In genomic region chrX:134849662-134850061, GRCm38 (mm10) we compare ENCODE assay signal across 18 mouse cellular contexts. TPM values are rescaled to one million over a fixed set of nuclear protein-coding genes. Genes with fewer than 3 reads are reported as not detected.
A peak's percentile ranks its signal among the peaks of the same experiment; 100 is the strongest.
DNase-seq lines count a peak whose midpoint lies in the region; ATAC-seq and TF ChIP-seq lines count a peak whose summit lies in the region.
"Had no signal": no experiment of that assay in that cellular context is flagged by ENCODE, and none has a peak within 500 bp of the region (broad histone marks: within the 10 kb centered on the region; RNA-seq: fewer than 3 reads in every experiment).

No protein-coding gene starts in this region.

- no peaks in the 10 kb centered on the region for H3K27me3 ChIP-seq in CH12.LX (replicated peaks)
- H3K27me3 ChIP-seq in intestine, embryonic 16.5 days (replicated peaks; ENCODE audit: control insufficient read depth, insufficient read depth, low read length) = no peaks in the 10 kb centered on the region

- H3K4me2 ChIP-seq in CH12.LX (ENCODE audit: insufficient read depth, low read depth, poor library complexity, severe bottlenecking) = no peak overlapping the region
- no peak overlapping the region for H3K4me2 ChIP-seq in intestine, embryonic 16.5 days (ENCODE audit: low read depth, low read length)

- TF ChIP-seq CTCF in CH12.LX (conservative IDR thresholded peaks at IDR 0.05 in 1 of 2, IDR thresholded peaks at IDR 0.05 in 1 of 2; ENCODE audit: low read depth in 2 of 2, low read length in 2 of 2) = no peak

- no peak for TF ChIP-seq POLR2A in CH12.LX (IDR thresholded peaks at IDR 0.05; ENCODE audit: low read depth, low read length)

- H3K9me3 ChIP-seq in CH12.LX (replicated peaks; ENCODE audit: low read length) = no peaks in the 10 kb centered on the region
- no peaks in the 10 kb centered on the region for H3K9me3 ChIP-seq in intestine, embryonic 16.5 days (ENCODE audit: control insufficient read depth, low read length)
- H3K9me3 ChIP-seq: G1E had no signal

- no peak for ATAC-seq in intestine, embryonic 16.5 days
- ATAC-seq: activated CD4-positive, CD25-positive, alpha-beta regulatory T cell, adult 4 months; CD4-positive, CD25-positive, alpha-beta regulatory T cell, adult 4 months; Patski had no signal

- dilution Hi-C loops in CH12.LX (cut with MboI; ENCODE audit: extremely low pct_ligation_motif_present, extremely low pct_unique_long_range_greater_than_20kb, low sequenced_read_pairs) = no loop called here

- no peak overlapping the region for H3K27ac ChIP-seq in CH12.LX (ENCODE audit: insufficient read depth, low read depth)
- H3K27ac ChIP-seq in intestine, embryonic 16.5 days (ENCODE audit: low read length) = no peak overlapping the region

- H3K9ac ChIP-seq in CH12.LX (ENCODE audit: insufficient read depth, low read depth) = no peak overlapping the region
- H3K9ac ChIP-seq in intestine, embryonic 16.5 days (ENCODE audit: low read depth, low read length) = no peak overlapping the region

- H3K79me2 ChIP-seq in CH12.LX (replicated peaks; ENCODE audit: control insufficient read depth, extremely low read depth, insufficient read depth, poor library complexity, severe bottlenecking) = no peaks in the 10 kb centered on the region

- 82% methylated on average over 4 of the region's 4 CpGs for WGBS in intestine, embryonic 16.5 days

- DNase-seq in CH12.LX (ENCODE audit: extremely low read depth) = peak; percentile 37
- DNase-seq: adrenal gland, adult 2 months; adrenal gland, adult 8-10 months; adrenal gland, postnatal 10 days; adrenal gland, postnatal 14 days; adrenal gland, postnatal 25 days; adrenal gland, postnatal 36 days; B cell, adult 2 months; cerebellum, adult 11 months; cerebellum, adult 11-12 months; cerebellum, adult 18-20 months; cerebellum, adult 2 months; cerebellum, adult 8-10 months had no signal

- peaks cover 0 to 10% of the 10 kb centered on the region in 2 experiments; a peak in 1 of 4 replicates for H3K4me1 ChIP-seq in CH12.LX (ENCODE audit: control insufficient read depth in 1 of 2, insufficient read depth in 2 of 2)
- no peaks in the 10 kb centered on the region for H3K4me1 ChIP-seq in intestine, embryonic 16.5 days (ENCODE audit: control insufficient read depth, insufficient read depth, low read length)

- peak; percentile 55 for TF ChIP-seq EP300 in CH12.LX (IDR thresholded peaks at IDR 0.05; ENCODE audit: low read length)

- no peak for TF ChIP-seq RAD21 in CH12.LX (IDR thresholded peaks at IDR 0.05; ENCODE audit: low read depth, low read length)

- no peak overlapping the region for H3K4me3 ChIP-seq in CH12.LX (replicated peaks in 1 of 3; ENCODE audit: low read depth in 2 of 3, low read length in 2 of 3, poor library complexity in 1 of 3)
- H3K4me3 ChIP-seq in intestine, embryonic 16.5 days (ENCODE audit: low read length) = no peak overlapping the region

- H3K36me3 ChIP-seq in CH12.LX (replicated peaks in 1 of 2; ENCODE audit: control insufficient read depth in 1 of 2, insufficient read depth in 1 of 2, low read length in 1 of 2) = no peaks in the 10 kb centered on the region
- no peaks in the 10 kb centered on the region for H3K36me3 ChIP-seq in intestine, embryonic 16.5 days (ENCODE audit: control insufficient read depth, insufficient read depth, low read length)
- H3K36me3 ChIP-seq: G1E had no signal

- in situ Hi-C loops in CH12.LX (cut with MboI; ENCODE audit: low pct_ligation_motif_present, low pct_unique_long_range_greater_than_20kb, low sequenced_read_pairs) = no loop called here

TF ChIP-seq in CH12.LX, 34 proteins besides CTCF, POLR2A, EP300 and RAD21:
- TF ChIP-seq CHD1 (IDR thresholded peaks at IDR 0.05; ENCODE audit: low read depth, low read length) (no peak), NELFE (IDR thresholded peaks at IDR 0.05; ENCODE audit: low read depth, low read length) (no peak), ZNF384 (IDR thresholded peaks at IDR 0.05; ENCODE audit: low read depth, low read length) (peak; percentile 52), JUND (conservative IDR thresholded peaks at IDR 0.05; ENCODE audit: low read depth, low read length) (0 out of 2 replicates have a peak, but pooled peaks have one; percentile 37), MAFK (IDR thresholded peaks at IDR 0.05; ENCODE audit: insufficient replicate concordance, low read length) (no peak), BHLHE40 (IDR thresholded peaks at IDR 0.05; ENCODE audit: low read depth, low read length) (peak; percentile 71), ETS1 (conservative IDR thresholded peaks at IDR 0.05; ENCODE audit: low read depth, low read length) (peak; percentile 22; the same call in 1 of the 2 replicates)

RNA-seq across cellular contexts. Expression of gene Armcx2, which starts 40.6 kb away (rescaled TPM):
- total RNA-seq in CH12.LX (2012; rRNA removed) (12.6 and 15.3 TPM in 2 replicates), CH12.LX (2014; rRNA removed) (18.8 and 20.5 TPM in 2 replicates)
- polyA plus RNA-seq in CH12.LX (2012; ENCODE audit: insufficient read length, low read depth) = 17.3 and 19.6 TPM in 2 replicates
- 32.7 and 36.5 TPM in 2 replicates for polyA plus RNA-seq in intestine, embryonic 16.5 days (2015; fragmentation: Nextera tagmentation; extraction: Ambion mirVana)
